ENCODE assay signal across 11 mouse cellular contexts in the genomic region with DNA sequence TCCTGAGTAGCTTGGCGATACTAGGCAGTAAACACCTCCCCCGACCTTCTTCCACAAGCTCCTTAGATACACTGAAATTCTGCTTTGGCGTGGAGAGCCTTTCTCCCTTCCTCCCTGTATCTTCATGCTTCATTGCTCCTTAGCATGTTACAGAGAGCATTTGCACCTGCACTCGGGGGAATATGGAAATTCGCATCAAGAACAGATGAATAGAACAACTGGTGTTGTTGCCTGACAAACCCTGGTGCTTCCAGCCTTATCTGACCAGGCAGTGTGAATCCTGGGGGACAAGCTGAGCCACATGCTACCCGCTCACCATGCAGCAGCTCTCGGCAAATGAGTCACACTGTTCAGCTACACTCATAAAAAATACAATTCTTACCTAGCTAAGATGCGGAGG.
DNase-seq lines count a peak whose midpoint lies in the region; ATAC-seq and TF ChIP-seq lines count a peak whose summit lies in the region.
"Had no signal": no experiment of that assay in that cellular context is flagged by ENCODE, and none has a peak within 500 bp of the region (broad histone marks: within the 10 kb centered on the region; RNA-seq: fewer than 3 reads in every experiment).

No protein-coding gene starts in this region.

- peak in 1 of 2 experiments; percentile 34 for DNase-seq in layer of hippocampus, adult 2 months (ENCODE audit: low spot score in 2 of 2)
- no peak for DNase-seq in layer of hippocampus, postnatal 25 days (ENCODE audit: extremely low spot score in 1 of 2, low spot score in 1 of 2)
- peak; percentile 52 to 54 for DNase-seq in cerebellum, postnatal 25 days
- DNase-seq in heart, adult 18-20 months = no peak

- no peaks in the 10 kb centered on the region for H3K36me3 ChIP-seq in hindbrain, embryonic 16.5 days (ENCODE audit: control insufficient read depth, insufficient read depth, low read length)
- H3K36me3 ChIP-seq in neural tube, embryonic 15.5 days = no peaks in the 10 kb centered on the region
- no peaks in the 10 kb centered on the region for H3K36me3 ChIP-seq in heart, embryonic 11.5 days (ENCODE audit: control insufficient read depth, insufficient read depth, low read length)
- no peaks in the 10 kb centered on the region for H3K36me3 ChIP-seq in kidney, embryonic 15.5 days
- H3K36me3 ChIP-seq: embryonic facial prominence, embryonic 15.5 days had no signal

- H3K9ac ChIP-seq in hindbrain, embryonic 16.5 days (ENCODE audit: low read depth, low read length) = peak overlapping the region; percentile 50
- no peak overlapping the region for H3K9ac ChIP-seq in neural tube, embryonic 15.5 days (replicated peaks)
- no peak overlapping the region for H3K9ac ChIP-seq in heart, embryonic 11.5 days (ENCODE audit: low read depth, low read length)
- H3K9ac ChIP-seq in kidney, embryonic 15.5 days = no peak overlapping the region
- H3K9ac ChIP-seq: embryonic facial prominence, embryonic 15.5 days had no signal

- no peaks in the 10 kb centered on the region for H3K9me3 ChIP-seq in hindbrain, embryonic 16.5 days (ENCODE audit: control insufficient read depth, low read length)
- H3K9me3 ChIP-seq in neural tube, embryonic 15.5 days (replicated peaks) = no peaks in the 10 kb centered on the region
- no peaks in the 10 kb centered on the region for H3K9me3 ChIP-seq in heart, embryonic 11.5 days (replicated peaks; ENCODE audit: control insufficient read depth, low read length)
- H3K9me3 ChIP-seq in kidney, embryonic 15.5 days (replicated peaks) = no peaks in the 10 kb centered on the region
- H3K9me3 ChIP-seq: embryonic facial prominence, embryonic 15.5 days had no signal

- peak overlapping the region; percentile 54 for H3K4me3 ChIP-seq in layer of hippocampus, adult 2 months
- peak overlapping the region; percentile 28 for H3K4me3 ChIP-seq in hindbrain, embryonic 16.5 days (ENCODE audit: low read length)
- peak overlapping the region; percentile 33 for H3K4me3 ChIP-seq in neural tube, embryonic 15.5 days (replicated peaks)
- no peak overlapping the region for H3K4me3 ChIP-seq in heart, embryonic 11.5 days (ENCODE audit: low read depth, low read length)
- no peak overlapping the region for H3K4me3 ChIP-seq in kidney, embryonic 15.5 days (replicated peaks)
- H3K4me3 ChIP-seq: embryonic facial prominence, embryonic 15.5 days had no signal

- peak overlapping the region; percentile 90 for H3K27ac ChIP-seq in layer of hippocampus, adult 2 months
- peak overlapping the region; percentile 72 for H3K27ac ChIP-seq in hindbrain, embryonic 16.5 days (ENCODE audit: low read depth, low read length)
- peak overlapping the region; percentile 79 for H3K27ac ChIP-seq in neural tube, embryonic 15.5 days (replicated peaks)
- no peak overlapping the region for H3K27ac ChIP-seq in heart, embryonic 11.5 days (ENCODE audit: low read depth, low read length)
- no peak overlapping the region for H3K27ac ChIP-seq in kidney, embryonic 15.5 days
- H3K27ac ChIP-seq: embryonic facial prominence, embryonic 15.5 days; macrophage had no signal

- peaks cover 22% of the 10 kb centered on the region for H3K4me1 ChIP-seq in hindbrain, embryonic 16.5 days (ENCODE audit: control insufficient read depth, insufficient read depth, low read depth, low read length)
- peaks cover 33% of the 10 kb centered on the region for H3K4me1 ChIP-seq in neural tube, embryonic 15.5 days
- no peaks in the 10 kb centered on the region for H3K4me1 ChIP-seq in heart, embryonic 11.5 days (ENCODE audit: control insufficient read depth, insufficient read depth, low read length)
- no peaks in the 10 kb centered on the region for H3K4me1 ChIP-seq in kidney, embryonic 15.5 days
- H3K4me1 ChIP-seq: embryonic facial prominence, embryonic 15.5 days had no signal

- H3K4me2 ChIP-seq in hindbrain, embryonic 16.5 days (ENCODE audit: low read length) = peak overlapping the region; percentile 58
- peak overlapping the region; percentile 51 for H3K4me2 ChIP-seq in neural tube, embryonic 15.5 days
- H3K4me2 ChIP-seq in heart, embryonic 11.5 days = no peak overlapping the region
- no peak overlapping the region for H3K4me2 ChIP-seq in kidney, embryonic 15.5 days
- H3K4me2 ChIP-seq: embryonic facial prominence, embryonic 15.5 days had no signal

- no peak for TF ChIP-seq CTCF in layer of hippocampus, adult 2 months (conservative IDR thresholded peaks at IDR 0.05)

- peak; percentile 46 for ATAC-seq in hindbrain, embryonic 16.5 days
- no peak for ATAC-seq in neural tube, embryonic 15.5 days (ENCODE audit: low FRiP score)
- ATAC-seq in heart, embryonic 11.5 days (replicated peaks; ENCODE audit: insufficient number of reproducible peaks, low FRiP score, low TSS enrichment) = no peak
- ATAC-seq in kidney, embryonic 15.5 days (replicated peaks; ENCODE audit: low FRiP score) = no peak
- ATAC-seq: CD4-positive, CD25-positive, alpha-beta regulatory T cell, adult 4 months had no signal

- 17% methylated on average over 8 of the region's 8 CpGs for WGBS in hindbrain, embryonic 16.5 days
- 13% methylated on average over 8 of the region's 8 CpGs for WGBS in neural tube, embryonic 15.5 days
- 62% methylated on average over 8 of the region's 8 CpGs for WGBS in heart, embryonic 11.5 days (ENCODE audit: insufficient replicate concordance)
- 56% methylated on average over 8 of the region's 8 CpGs for WGBS in kidney, embryonic 15.5 days

- no peaks in the 10 kb centered on the region for H3K27me3 ChIP-seq in hindbrain, embryonic 16.5 days (replicated peaks; ENCODE audit: control insufficient read depth, insufficient read depth, low read length)
- H3K27me3 ChIP-seq in neural tube, embryonic 15.5 days (replicated peaks) = no peaks in the 10 kb centered on the region
- H3K27me3 ChIP-seq in heart, embryonic 11.5 days (ENCODE audit: control insufficient read depth, insufficient read depth, low read length) = no peaks in the 10 kb centered on the region
- H3K27me3 ChIP-seq in kidney, embryonic 15.5 days = no peaks in the 10 kb centered on the region
- H3K27me3 ChIP-seq: embryonic facial prominence, embryonic 15.5 days had no signal

Comparison
In these comparisons a context has a peak if more than half of its experiments do, and no peak if none do; other contexts are left out.
1. DNase-seq: peak in cerebellum, postnatal 25 days (2 of 2); none in layer of hippocampus, postnatal 25 days (0 of 2) and heart, adult 18-20 months (0 of 2).
2. H3K27ac ChIP-seq: peak in layer of hippocampus, adult 2 months (single experiment), hindbrain, embryonic 16.5 days (single experiment) and neural tube, embryonic 15.5 days (single experiment); none in heart, embryonic 11.5 days (single experiment) and kidney, embryonic 15.5 days (single experiment).
3. H3K4me3 ChIP-seq: peak in layer of hippocampus, adult 2 months (single experiment), hindbrain, embryonic 16.5 days (single experiment) and neural tube, embryonic 15.5 days (single experiment); none in heart, embryonic 11.5 days (single experiment) and kidney, embryonic 15.5 days (single experiment).
4. H3K4me2 ChIP-seq: peak in hindbrain, embryonic 16.5 days (single experiment) and neural tube, embryonic 15.5 days (single experiment); none in heart, embryonic 11.5 days (single experiment) and kidney, embryonic 15.5 days (single experiment).